Mouse (Mus musculus): ENCODE data around the gene Mybph. TPM values are rescaled to one million over a fixed set of nuclear protein-coding genes. Genes with fewer than 3 reads are reported as not detected.

Mybph gene
- polyA plus RNA-seq, 1 experiment: 0.18 TPM

DNA sequence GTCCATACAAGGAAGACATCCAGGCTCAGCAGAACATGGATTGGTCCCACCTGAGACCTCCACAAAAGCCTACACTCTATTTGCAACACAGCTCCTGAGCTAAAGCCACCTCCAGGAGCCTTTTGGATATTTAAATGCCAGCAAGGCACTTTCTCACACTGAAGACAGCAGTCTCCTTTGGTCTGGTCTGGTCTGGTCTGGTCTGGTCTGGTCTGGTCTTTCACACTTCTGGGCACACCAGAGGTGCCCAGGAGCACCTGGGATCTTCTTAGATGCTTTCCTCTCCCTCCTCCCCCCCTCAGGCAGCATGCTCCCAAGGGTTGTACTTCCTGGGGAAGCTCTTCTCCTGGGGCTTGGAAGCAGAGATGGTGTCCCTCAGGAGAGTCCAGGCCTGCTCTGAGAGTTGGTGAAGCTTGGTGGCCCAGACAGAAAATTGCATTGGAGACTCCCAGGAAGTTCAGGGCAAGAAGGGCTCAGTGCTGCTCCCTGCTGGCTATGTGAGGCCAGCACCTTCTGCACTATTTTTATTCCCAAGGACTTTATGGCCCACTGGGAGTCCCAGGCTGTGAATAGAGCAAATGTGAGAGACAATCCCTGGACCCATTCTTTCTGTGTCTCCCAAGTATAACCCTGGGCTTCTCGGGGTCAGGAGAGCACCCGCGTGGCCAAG lies 8.6 kb downstream of the Mybph start:
- Histone ChIP-seq H3K27me3 (ENCODE audit: control insufficient read depth, insufficient read depth, low read length) (no peaks in the 10 kb centered on the region), H3K4me3 (replicated peaks; ENCODE audit: insufficient read depth, low read depth, low read length) (no peak overlapping the region), H3K4me1 (ENCODE audit: control insufficient read depth, insufficient read depth, low read length) (peaks cover 27% of the 10 kb centered on the region), H3K27ac (ENCODE audit: insufficient read depth, low read length) (no peak overlapping the region)
- 55% methylated on average over 3 of the region's 3 CpGs for WGBS
- DNase-seq: peak in 1 of 2 experiments; percentile 65
- TF ChIP-seq POLR2A (IDR thresholded peaks at IDR 0.05; ENCODE audit: borderline replicate concordance, insufficient read depth, low read length) (no peak), CTCF (IDR thresholded peaks at IDR 0.05; ENCODE audit: borderline replicate concordance, insufficient read depth, low read depth, low read length) (peak; percentile 75)

DNA sequence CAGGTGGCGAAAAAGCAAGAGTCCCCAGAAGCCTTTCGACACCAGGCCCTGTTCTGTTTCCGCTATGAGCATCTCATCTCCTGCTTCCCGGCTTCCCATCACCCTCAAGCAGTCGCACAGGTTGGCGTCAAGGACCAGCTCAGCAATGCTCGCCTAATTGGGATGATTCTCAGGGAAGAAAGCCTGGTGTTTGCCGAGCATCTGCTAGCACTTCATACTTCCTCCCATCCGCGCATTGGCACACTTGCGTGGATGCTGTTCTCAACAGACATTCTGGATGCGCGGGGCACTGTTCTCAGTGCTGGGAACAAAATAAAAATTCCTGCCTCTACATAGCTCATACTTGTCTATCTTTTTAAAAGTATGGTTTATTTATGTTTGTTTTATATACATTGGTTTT lies 11.0 kb downstream of the Mybph start:
- Histone ChIP-seq H3K27ac (ENCODE audit: insufficient read depth, low read length) (0 out of 2 replicates have a peak overlapping the region, but pooled peaks have one; percentile 25), H3K4me3 (replicated peaks; ENCODE audit: insufficient read depth, low read depth, low read length) (no peak overlapping the region), H3K27me3 (ENCODE audit: control insufficient read depth, insufficient read depth, low read length) (no peaks in the 10 kb centered on the region), H3K4me1 (ENCODE audit: control insufficient read depth, insufficient read depth, low read length) (peaks cover 33% of the 10 kb centered on the region)
- 53% methylated on average over 13 of the region's 13 CpGs for WGBS
- TF ChIP-seq CTCF (IDR thresholded peaks at IDR 0.05; ENCODE audit: borderline replicate concordance, insufficient read depth, low read depth, low read length) (no peak), POLR2A (IDR thresholded peaks at IDR 0.05; ENCODE audit: borderline replicate concordance, insufficient read depth, low read length) (no peak)
- no peak for DNase-seq

DNA sequence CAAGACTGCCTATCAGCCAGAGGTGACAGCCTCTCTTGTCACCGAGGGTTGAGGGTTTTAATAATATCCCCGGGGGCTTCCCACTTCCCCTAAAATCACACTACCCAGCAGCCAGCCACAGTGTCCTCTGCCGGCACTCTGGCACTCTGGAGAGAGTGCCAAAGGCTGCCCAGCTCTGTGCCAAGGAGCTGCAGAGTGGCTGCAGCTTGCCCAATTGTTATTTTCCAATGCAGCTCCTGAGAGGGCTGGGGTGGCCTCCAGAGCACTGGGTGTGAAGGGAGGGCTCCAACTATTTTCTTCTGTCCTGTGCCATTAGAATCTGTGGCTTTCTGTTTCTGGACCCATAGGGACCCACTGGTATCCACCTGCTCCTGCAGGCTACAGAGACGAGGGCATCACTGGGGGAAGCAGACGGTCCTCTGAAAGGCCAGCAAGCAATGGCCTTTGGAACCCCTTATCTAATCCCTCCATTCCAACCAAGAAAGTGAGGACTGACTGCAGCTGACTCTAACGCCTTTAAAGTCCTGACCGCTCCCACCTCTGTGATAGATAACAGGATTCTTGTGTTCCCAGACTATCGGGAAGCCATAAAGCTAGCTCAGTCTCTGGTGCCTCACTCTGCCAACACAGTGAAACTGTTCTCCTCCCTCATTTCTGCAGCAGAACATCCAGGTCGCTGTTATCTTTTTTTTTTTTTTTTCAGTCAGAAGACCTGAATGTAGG lies 12.2 kb downstream of the Mybph start:
- WGBS: 17% methylated on average over 9 of the region's 9 CpGs
- Histone ChIP-seq H3K4me3 (replicated peaks; ENCODE audit: insufficient read depth, low read depth, low read length) (no peak overlapping the region), H3K27me3 (ENCODE audit: control insufficient read depth, insufficient read depth, low read length) (no peaks in the 10 kb centered on the region), H3K4me1 (ENCODE audit: control insufficient read depth, insufficient read depth, low read length) (peaks cover 45% of the 10 kb centered on the region), H3K27ac (ENCODE audit: insufficient read depth, low read length) (peak overlapping the region; percentile 78)
- peak; percentile 83 to 89 for DNase-seq
- TF ChIP-seq CTCF (IDR thresholded peaks at IDR 0.05; ENCODE audit: borderline replicate concordance, insufficient read depth, low read depth, low read length) (no peak), POLR2A (IDR thresholded peaks at IDR 0.05; ENCODE audit: borderline replicate concordance, insufficient read depth, low read length) (no peak)

DNA sequence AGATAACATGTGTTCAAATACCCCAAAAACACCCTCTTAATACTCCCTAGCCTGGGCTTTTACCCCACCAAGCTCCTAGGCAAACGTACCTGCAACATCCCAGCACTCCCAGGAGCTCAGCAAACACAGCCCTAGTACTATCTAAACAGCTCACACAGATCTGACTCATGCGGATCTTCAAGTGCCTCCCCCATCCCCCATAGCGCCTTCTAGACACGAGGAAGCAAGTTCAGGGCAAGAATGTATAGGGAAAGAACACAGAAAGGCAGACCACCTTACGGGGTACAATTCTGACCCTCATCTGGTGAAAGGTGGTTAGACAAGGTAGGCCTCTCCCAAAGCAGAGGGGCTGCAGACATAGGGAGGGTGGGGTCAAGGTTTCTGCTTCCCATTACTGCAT lies 12.8 kb downstream of the Mybph start:
- Histone ChIP-seq H3K27me3 (ENCODE audit: control insufficient read depth, insufficient read depth, low read length) (no peaks in the 10 kb centered on the region), H3K4me3 (replicated peaks; ENCODE audit: insufficient read depth, low read depth, low read length) (no peak overlapping the region), H3K4me1 (ENCODE audit: control insufficient read depth, insufficient read depth, low read length) (peaks cover 51% of the 10 kb centered on the region), H3K27ac (ENCODE audit: insufficient read depth, low read length) (peak overlapping the region; percentile 78)
- WGBS: 52% methylated on average over 5 of the region's 5 CpGs
- TF ChIP-seq POLR2A (IDR thresholded peaks at IDR 0.05; ENCODE audit: borderline replicate concordance, insufficient read depth, low read length): no peak
- no peak for TF ChIP-seq CTCF (IDR thresholded peaks at IDR 0.05; ENCODE audit: borderline replicate concordance, insufficient read depth, low read depth, low read length)
- DNase-seq: no peak

DNA sequence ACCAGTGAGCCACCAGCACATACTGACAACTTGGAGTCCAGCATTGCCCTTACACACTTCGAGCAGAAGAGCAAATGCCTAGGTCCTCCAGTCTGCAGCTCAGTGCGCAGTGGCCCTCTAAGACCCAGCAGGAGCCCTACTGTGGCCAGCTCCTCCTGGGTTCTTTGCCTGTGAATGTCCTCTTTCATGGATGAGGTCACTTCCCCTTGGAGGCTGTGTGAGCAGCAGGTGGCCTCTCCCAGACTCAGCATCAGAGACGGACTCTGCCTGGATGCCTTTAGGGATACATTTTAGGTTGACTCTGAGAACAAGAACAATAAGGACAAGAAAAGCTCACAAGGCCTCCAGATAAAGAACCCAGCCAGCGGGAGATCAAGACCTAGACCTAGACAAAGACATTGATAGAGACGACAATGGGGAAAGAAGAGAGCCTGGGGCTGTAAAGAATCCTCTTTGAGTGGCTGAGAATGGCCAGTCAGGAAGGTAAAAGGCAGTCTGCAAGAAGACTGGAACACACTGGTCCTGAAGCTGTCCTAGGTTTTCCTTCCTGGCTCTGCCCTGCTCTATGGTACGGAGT lies 17.0 kb downstream of the Mybph start:
- Histone ChIP-seq H3K27me3 (ENCODE audit: control insufficient read depth, insufficient read depth, low read length) (no peaks in the 10 kb centered on the region), H3K4me3 (replicated peaks; ENCODE audit: insufficient read depth, low read depth, low read length) (no peak overlapping the region), H3K27ac (ENCODE audit: insufficient read depth, low read length) (peak overlapping the region; percentile 72), H3K4me1 (ENCODE audit: control insufficient read depth, insufficient read depth, low read length) (peaks cover 70% of the 10 kb centered on the region)
- DNase-seq: peak in 1 of 2 experiments; percentile 64
- WGBS: 30% methylated on average over 6 of the region's 6 CpGs
- TF ChIP-seq CTCF (IDR thresholded peaks at IDR 0.05; ENCODE audit: borderline replicate concordance, insufficient read depth, low read depth, low read length) (no peak), POLR2A (IDR thresholded peaks at IDR 0.05; ENCODE audit: borderline replicate concordance, insufficient read depth, low read length) (no peak)

- TF ChIP-seq POLR2A (IDR thresholded peaks at IDR 0.05; ENCODE audit: borderline replicate concordance, insufficient read depth, low read length) (no peak), CTCF (IDR thresholded peaks at IDR 0.05; ENCODE audit: borderline replicate concordance, insufficient read depth, low read depth, low read length) (no peak)
- DNase-seq: peak; percentile 62 to 70
- Histone ChIP-seq H3K27ac (ENCODE audit: insufficient read depth, low read length) (peak overlapping the region; percentile 72), H3K27me3 (ENCODE audit: control insufficient read depth, insufficient read depth, low read length) (no peaks in the 10 kb centered on the region), H3K4me1 (ENCODE audit: control insufficient read depth, insufficient read depth, low read length) (peaks cover 74% of the 10 kb centered on the region), H3K4me3 (replicated peaks; ENCODE audit: insufficient read depth, low read depth, low read length) (no peak overlapping the region)
- WGBS: 17% methylated on average over 6 of the region's 6 CpGs
Measured at GRCm38 (mm10) chr1:134211043-134211442, 17.8 kb downstream of the Mybph start.

DNA sequence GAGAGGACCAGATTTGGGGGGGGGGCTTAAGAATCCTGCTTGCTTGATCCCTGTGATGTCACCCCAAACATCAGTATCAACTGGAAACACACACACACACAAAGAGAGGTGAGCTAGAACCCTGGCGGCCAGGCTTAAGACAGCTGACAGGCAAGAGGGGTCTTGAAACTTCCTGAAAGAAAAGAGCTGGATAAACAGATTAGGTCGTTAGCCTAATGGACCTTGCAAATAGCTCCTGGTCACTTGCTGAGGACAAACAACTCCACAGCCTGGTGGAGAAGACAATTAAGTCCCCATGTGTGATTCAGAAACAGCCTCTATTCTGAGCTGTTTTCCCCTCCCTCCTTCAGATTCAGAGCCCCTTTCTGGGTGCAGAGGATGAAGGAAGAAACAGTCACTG lies 18.4 kb downstream of the Mybph start:
- Histone ChIP-seq H3K27ac (ENCODE audit: insufficient read depth, low read length) (peak overlapping the region; percentile 72; the same call in 1 of the 2 replicates), H3K27me3 (ENCODE audit: control insufficient read depth, insufficient read depth, low read length) (no peaks in the 10 kb centered on the region), H3K4me1 (ENCODE audit: control insufficient read depth, insufficient read depth, low read length) (peaks cover 72% of the 10 kb centered on the region), H3K4me3 (replicated peaks; ENCODE audit: insufficient read depth, low read depth, low read length) (no peak overlapping the region)
- 39% methylated on average over 2 of the region's 2 CpGs for WGBS
- TF ChIP-seq CTCF (IDR thresholded peaks at IDR 0.05; ENCODE audit: borderline replicate concordance, insufficient read depth, low read depth, low read length) (no peak), POLR2A (IDR thresholded peaks at IDR 0.05; ENCODE audit: borderline replicate concordance, insufficient read depth, low read length) (no peak)
- DNase-seq: no peak
